Mouse (Mus musculus): ENCODE results near the gene St6galnac4.

Gene St6galnac4

GRCm38 (mm10) chr2:32629276-32629976 is 42.5 kb downstream of the St6galnac4 start:
- peak; percentile 98 for DNase-seq

- peak; percentile 91 for DNase-seq
Measured at GRCm38 (mm10) chr2:32630036-32630435, 43.1 kb downstream of the St6galnac4 start.

- peak; percentile 95 for DNase-seq
Measured at GRCm38 (mm10) chr2:32631046-32631445, 44.2 kb downstream of the St6galnac4 start.

GRCm38 (mm10) chr2:32631737-32632394 is 45.0 kb downstream of the St6galnac4 start:
- peak; percentile 97 for DNase-seq

DNA sequence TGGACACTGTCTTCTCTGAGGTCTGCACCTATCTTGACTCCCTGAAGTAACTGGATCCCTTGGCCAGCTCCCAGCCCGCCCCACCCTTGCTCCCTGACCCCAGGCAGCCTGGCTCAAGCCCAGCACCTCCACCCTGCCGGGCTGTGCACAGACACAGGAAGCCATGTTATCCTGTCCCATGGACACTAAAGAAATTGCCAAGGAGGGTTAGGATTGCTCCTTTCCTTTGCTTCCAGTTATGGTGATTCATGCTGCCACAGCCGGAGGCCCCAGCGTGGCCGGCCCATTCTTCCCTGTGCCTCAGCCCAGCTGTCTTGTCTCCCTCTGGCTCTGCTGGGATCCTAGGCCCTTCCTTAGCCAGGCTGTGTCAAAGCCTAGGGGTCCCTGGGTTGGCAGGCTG is 46.8 kb downstream of the St6galnac4 start:
- DNase-seq: peak; percentile 98

- peak; percentile 95 for DNase-seq
Measured at GRCm38 (mm10) chr2:32634277-32635105, 47.6 kb downstream of the St6galnac4 start.

DNA sequence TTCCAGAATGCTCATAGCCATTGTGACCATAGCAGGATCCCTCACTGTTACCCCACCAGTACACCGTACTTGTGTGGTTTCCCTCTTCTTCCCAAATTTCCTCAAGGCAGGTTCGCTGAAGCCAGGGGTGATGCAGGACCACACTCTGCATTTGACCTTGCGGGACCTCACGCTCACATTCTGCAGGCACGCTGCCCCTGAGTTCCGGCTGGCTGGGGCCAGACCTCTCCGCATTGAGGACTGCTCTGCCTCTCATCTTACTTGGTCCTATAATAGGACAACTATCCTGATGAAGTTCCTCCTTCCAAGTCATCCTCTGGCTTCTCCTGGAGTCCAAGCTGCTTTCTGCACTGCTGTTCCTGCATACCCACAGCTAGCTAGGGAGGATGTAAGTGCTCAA is 49.7 kb downstream of the St6galnac4 start:
- peak; percentile 89 for DNase-seq

- DNase-seq: peak; percentile 99
Measured at GRCm38 (mm10) chr2:32637778-32638281, 50.9 kb downstream of the St6galnac4 start.

DNA sequence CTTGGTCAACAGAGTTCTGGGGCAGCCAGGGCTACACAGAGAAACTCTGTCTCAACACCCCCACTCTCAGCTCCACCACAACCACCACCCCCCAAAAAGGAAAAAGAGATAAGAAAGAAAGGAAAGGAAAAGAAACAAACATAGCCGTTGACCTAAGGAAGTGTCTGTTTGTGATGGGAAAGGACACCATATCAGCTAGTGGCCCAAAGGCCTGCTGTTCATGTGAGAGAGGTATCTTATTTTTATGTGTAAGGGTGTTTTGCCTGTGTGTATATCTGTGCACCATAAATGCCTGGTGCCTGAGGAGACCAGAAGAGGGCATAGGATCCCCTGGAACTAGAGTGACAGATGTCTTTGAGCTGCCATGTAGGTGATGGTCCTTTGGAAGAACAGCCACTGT is 52.7 kb downstream of the St6galnac4 start:
- no peak for DNase-seq

GRCm38 (mm10) chr2:32640550-32641051 is 53.7 kb downstream of the St6galnac4 start:
- DNase-seq: peak; percentile 94

- no peak for DNase-seq
Measured at GRCm38 (mm10) chr2:32641810-32642209, 54.9 kb downstream of the St6galnac4 start.

- DNase-seq: peak; percentile 99
Measured at GRCm38 (mm10) chr2:32642813-32643212, 55.9 kb downstream of the St6galnac4 start.

DNA sequence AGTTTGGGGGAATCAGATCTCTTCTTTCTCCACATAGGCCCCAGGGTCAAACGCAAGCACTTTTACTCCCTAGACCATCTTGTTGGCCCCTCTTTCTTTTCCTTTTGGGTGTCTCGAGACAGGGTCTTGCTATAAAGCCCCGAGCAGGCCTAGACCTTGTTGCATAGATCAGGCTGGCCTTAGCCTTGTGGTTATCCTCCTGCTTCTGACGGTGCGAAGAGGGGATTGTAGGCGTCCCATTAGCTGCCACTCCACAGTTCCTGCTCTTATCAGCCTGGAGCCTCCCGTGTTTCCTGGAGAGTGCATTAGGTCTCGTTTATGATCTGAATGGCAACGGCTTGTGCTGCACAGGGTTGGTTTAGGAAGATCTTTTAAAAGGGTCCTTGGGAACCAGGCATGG is 57.2 kb downstream of the St6galnac4 start:
- peak; percentile 92 for DNase-seq

GRCm38 (mm10) chr2:32644799-32645475 is 58.0 kb downstream of the St6galnac4 start:
- peak; percentile 93 for DNase-seq

GRCm38 (mm10) chr2:32645647-32646046 is 58.8 kb downstream of the St6galnac4 start:
- peak; percentile 93 for DNase-seq

GRCm38 (mm10) chr2:32646379-32647056 is 59.6 kb downstream of the St6galnac4 start, which contains the start of gene Eng:
Gene Eng, plus strand, starts transcription at chr2:32646595.
- peak; percentile 99 for DNase-seq

DNA sequence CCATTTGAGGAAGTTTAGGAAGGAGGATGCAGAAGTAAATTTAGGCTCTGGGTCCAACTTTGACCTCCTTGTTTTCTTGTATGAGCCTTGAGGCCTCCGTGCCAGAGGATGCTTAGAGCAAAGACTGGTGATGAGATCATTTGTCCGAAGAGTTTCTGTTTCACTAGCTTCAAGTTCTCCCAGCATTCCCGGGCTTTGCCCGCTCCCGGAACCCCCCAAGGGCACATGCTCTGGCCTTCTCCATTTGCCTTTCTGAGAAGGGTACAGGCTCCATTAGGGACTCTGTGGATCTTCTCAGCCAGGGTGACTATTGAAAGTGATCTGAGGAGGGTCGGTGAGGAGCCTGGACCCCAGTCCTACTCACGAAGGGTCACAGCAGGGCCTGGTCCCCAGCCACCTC is 60.5 kb downstream of the St6galnac4 start:
- DNase-seq: peak; percentile 95

Data from heart, adult 11 months (tissue).